Mouse (Mus musculus): ENCODE results near the gene Vps25. TPM values are rescaled to one million over a fixed set of nuclear protein-coding genes. Genes with fewer than 3 reads are reported as not detected.

Gene Vps25
- polyA plus RNA-seq, 1 experiment: 92.6 TPM

DNA sequence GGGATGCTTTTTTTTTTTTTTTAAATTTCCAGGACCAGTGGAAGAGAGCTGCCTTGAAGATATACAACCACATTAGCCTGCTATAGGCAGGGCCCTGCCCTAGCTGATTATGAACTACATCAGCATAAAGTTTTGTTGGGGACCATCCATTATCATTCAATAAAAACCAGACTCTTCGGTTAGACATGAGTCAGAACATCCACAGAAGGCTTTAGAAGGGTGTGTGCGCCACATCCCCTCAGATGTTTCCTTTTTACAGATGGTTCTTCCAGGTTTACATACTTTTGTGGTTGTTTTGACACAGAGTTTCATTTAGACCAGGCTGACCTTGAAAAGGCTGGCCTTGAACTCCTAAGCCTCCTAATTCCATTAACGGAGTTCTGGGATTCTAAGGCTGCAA, 29.2 kb upstream of the Vps25 start:
- no peaks in the 10 kb centered on the region for H3K27me3 ChIP-seq (ENCODE audit: control insufficient read depth, insufficient read depth, low read length)
- no peaks in the 10 kb centered on the region for H3K36me3 ChIP-seq (ENCODE audit: control insufficient read depth, insufficient read depth, low read length)
- H3K4me3 ChIP-seq (ENCODE audit: control insufficient read depth, insufficient read depth, low read length): no peak overlapping the region
- WGBS: 39% methylated on average over 3 of the region's 3 CpGs
- H3K4me1 ChIP-seq (replicated peaks; ENCODE audit: control insufficient read depth, insufficient read depth, low read length): peaks cover 4% of the 10 kb centered on the region
- TF ChIP-seq CTCF (IDR thresholded peaks at IDR 0.05; ENCODE audit: borderline replicate concordance, control insufficient read depth, extremely low read depth, insufficient read depth, low read length, poor library complexity) (no peak), POLR2A (IDR thresholded peaks at IDR 0.05; ENCODE audit: control insufficient read depth, extremely low read depth, insufficient read depth, low read length, poor library complexity) (no peak)
- no peak for DNase-seq
- no peak overlapping the region for H3K27ac ChIP-seq (ENCODE audit: control insufficient read depth, insufficient read depth, low read length)

DNA sequence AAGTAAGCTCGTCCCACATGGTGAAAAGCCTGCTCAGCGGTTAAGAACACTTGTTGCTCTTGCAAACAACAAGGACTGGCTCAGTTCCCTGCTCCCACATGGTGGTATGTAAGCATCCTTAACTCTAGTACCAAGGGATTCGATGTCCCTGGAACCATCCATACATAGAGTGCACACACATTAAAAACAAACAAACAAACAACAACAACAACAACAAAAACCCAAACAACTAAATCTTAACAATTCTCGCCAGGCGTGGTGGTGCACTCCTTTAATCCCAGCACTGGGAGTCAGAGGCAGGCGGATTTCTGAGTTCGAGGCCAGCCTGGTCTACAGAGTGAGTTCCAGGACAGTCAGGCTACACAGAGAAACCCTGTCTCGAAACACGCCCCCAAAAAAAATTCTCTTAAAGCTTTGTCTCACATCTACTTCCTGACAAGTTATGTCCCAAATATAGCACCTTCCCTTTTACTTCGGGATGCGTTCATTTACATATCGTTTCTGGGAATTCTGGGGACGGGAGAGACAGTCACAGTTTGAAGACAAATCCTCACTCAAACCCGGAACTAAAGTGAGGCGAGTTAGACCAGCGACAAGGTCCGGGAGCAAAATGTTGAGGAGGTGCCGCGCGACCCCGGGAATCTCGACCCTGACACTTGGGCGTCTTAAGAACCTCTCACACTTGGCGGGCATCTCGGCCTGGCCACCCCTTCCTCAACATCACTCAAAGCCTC, 28.0 kb upstream of the Vps25 start:
- 21% methylated on average over 25 of the region's 25 CpGs for WGBS
- H3K27ac ChIP-seq (ENCODE audit: control insufficient read depth, insufficient read depth, low read length): no peak overlapping the region
- DNase-seq: no peak
- peak overlapping the region; percentile 64 for H3K4me3 ChIP-seq (ENCODE audit: control insufficient read depth, insufficient read depth, low read length)
- TF ChIP-seq POLR2A (IDR thresholded peaks at IDR 0.05; ENCODE audit: control insufficient read depth, extremely low read depth, insufficient read depth, low read length, poor library complexity) (no peak), CTCF (IDR thresholded peaks at IDR 0.05; ENCODE audit: borderline replicate concordance, control insufficient read depth, extremely low read depth, insufficient read depth, low read length, poor library complexity) (no peak)
- H3K4me1 ChIP-seq (replicated peaks; ENCODE audit: control insufficient read depth, insufficient read depth, low read length): peaks cover 4% of the 10 kb centered on the region
- no peaks in the 10 kb centered on the region for H3K36me3 ChIP-seq (ENCODE audit: control insufficient read depth, insufficient read depth, low read length)
- no peaks in the 10 kb centered on the region for H3K27me3 ChIP-seq (ENCODE audit: control insufficient read depth, insufficient read depth, low read length)

DNA sequence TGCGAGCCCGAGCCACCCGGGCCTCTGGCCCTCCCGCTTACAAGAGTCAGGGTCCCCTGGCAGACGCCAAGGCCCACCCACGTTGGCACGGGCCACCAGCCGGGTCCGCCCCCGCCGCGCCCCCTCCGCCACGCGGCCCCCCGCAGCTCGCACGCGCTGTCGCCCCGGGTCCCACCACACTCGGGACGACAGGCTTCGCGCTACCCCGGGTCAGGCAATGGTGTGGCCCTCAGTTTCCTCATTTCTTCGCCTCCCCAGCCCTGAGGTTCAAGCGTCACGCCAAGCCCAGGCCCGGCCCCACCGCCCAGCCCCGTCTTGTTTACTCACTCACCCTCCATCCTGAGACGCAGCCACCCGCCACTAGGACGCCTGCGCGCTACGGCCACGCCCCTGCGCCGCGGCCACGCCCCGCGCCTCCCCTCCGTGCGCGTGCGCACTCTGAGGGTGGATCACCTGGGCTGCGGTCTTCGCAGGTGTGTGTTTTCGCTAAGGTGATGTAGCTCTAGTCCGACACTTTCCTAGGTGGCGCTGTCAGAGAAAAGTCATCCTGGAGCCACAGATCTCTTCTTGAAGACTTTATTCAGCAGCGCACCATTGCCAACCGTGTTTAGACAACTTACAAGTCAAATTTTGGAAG, 27.3 kb upstream of the Vps25 start, which contains the start of gene Ezh1:
Gene Ezh1 (minus strand): TSS at position 399 of the 637 bp plus-strand sequence.
- H3K27me3 ChIP-seq (ENCODE audit: control insufficient read depth, insufficient read depth, low read length): no peaks in the 10 kb centered on the region
- TF ChIP-seq CTCF (IDR thresholded peaks at IDR 0.05; ENCODE audit: borderline replicate concordance, control insufficient read depth, extremely low read depth, insufficient read depth, low read length, poor library complexity) (peak; percentile 61; the same call in 1 of the 2 replicates), POLR2A (IDR thresholded peaks at IDR 0.05; ENCODE audit: control insufficient read depth, extremely low read depth, insufficient read depth, low read length, poor library complexity) (peak; percentile 59; the same call in 1 of the 2 replicates)
- WGBS: 1% methylated on average over 56 of the region's 56 CpGs

DNA sequence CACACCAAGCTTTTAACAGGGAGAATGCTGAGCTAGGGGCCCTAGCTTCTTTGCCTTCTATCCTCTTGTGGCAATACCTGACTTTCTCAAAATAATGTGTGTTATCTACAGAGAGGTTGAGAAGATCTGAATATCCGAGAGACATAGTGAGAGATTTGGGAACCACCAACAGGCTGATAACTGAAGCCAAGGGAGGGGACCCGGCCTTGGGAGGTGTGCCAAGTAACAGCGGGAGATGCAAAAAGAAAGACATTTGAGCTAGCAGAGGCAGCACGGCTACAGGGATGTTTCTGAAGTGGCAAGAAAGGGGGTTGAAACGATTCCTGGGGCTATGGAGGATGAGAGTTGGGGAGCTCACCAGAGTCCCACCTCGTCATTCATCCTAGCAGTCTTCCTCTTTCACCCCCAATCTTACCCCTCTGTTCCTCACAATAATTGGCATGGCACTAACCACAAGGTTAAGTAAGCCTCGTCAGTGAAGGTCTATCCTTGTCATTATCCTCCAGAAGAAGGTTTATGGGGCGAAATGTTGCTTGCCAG, 24.1 kb upstream of the Vps25 start:
- DNase-seq: no peak
- peaks cover 4% of the 10 kb centered on the region for H3K4me1 ChIP-seq (replicated peaks; ENCODE audit: control insufficient read depth, insufficient read depth, low read length)
- TF ChIP-seq POLR2A (IDR thresholded peaks at IDR 0.05; ENCODE audit: control insufficient read depth, extremely low read depth, insufficient read depth, low read length, poor library complexity) (no peak), CTCF (IDR thresholded peaks at IDR 0.05; ENCODE audit: borderline replicate concordance, control insufficient read depth, extremely low read depth, insufficient read depth, low read length, poor library complexity) (no peak)
- no peak overlapping the region for H3K27ac ChIP-seq (ENCODE audit: control insufficient read depth, insufficient read depth, low read length)
- no peaks in the 10 kb centered on the region for H3K36me3 ChIP-seq (ENCODE audit: control insufficient read depth, insufficient read depth, low read length)
- H3K4me3 ChIP-seq (ENCODE audit: control insufficient read depth, insufficient read depth, low read length): no peak overlapping the region
- no peaks in the 10 kb centered on the region for H3K27me3 ChIP-seq (ENCODE audit: control insufficient read depth, insufficient read depth, low read length)
- 74% methylated on average over 8 of the region's 8 CpGs for WGBS

More for the DNA sequence above, 27.3 kb upstream of the Vps25 start, which contains the start of gene Ezh1:
- no peaks in the 10 kb centered on the region for H3K36me3 ChIP-seq (ENCODE audit: control insufficient read depth, insufficient read depth, low read length)
- H3K27ac ChIP-seq (ENCODE audit: control insufficient read depth, insufficient read depth, low read length): no peak within 1 kb of the TSS
- H3K4me3 ChIP-seq (ENCODE audit: control insufficient read depth, insufficient read depth, low read length): peak within 1 kb of the TSS; percentile 64
- peak; percentile 93 for DNase-seq
- H3K4me1 ChIP-seq (replicated peaks; ENCODE audit: control insufficient read depth, insufficient read depth, low read length): peaks cover 4% of the 10 kb centered on the region

DNA sequence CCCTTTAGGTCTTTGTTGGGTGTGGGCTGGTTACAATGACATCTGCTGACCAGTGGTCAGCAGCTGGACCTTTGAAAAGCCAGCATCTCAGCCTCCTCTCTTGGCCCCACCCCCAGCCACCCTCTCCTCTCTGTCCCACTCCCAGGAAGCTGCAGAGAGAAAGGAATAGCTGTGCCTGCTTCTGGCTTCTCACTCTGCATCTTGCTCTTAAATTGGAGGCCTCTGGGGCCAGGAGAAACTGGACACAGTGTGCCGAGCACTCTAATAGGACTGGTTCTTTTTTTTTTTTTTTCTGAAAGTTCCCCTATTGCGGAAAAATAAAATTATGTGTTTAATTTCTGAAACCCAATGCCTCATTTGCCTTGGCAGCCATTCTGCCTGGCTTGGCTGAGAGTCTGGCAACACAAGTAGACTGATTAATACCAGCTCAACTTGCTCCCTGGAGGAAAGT, 23.4 kb upstream of the Vps25 start:
- Histone ChIP-seq H3K27me3 (ENCODE audit: control insufficient read depth, insufficient read depth, low read length) (no peaks in the 10 kb centered on the region), H3K27ac (ENCODE audit: control insufficient read depth, insufficient read depth, low read length) (no peak overlapping the region), H3K4me3 (ENCODE audit: control insufficient read depth, insufficient read depth, low read length) (no peak overlapping the region), H3K4me1 (replicated peaks; ENCODE audit: control insufficient read depth, insufficient read depth, low read length) (peaks cover 4% of the 10 kb centered on the region), H3K36me3 (ENCODE audit: control insufficient read depth, insufficient read depth, low read length) (no peaks in the 10 kb centered on the region)
- WGBS: 91% methylated on average over 2 of the region's 2 CpGs
- no peak for DNase-seq
- TF ChIP-seq CTCF (IDR thresholded peaks at IDR 0.05; ENCODE audit: borderline replicate concordance, control insufficient read depth, extremely low read depth, insufficient read depth, low read length, poor library complexity) (no peak), POLR2A (IDR thresholded peaks at IDR 0.05; ENCODE audit: control insufficient read depth, extremely low read depth, insufficient read depth, low read length, poor library complexity) (no peak)

DNA sequence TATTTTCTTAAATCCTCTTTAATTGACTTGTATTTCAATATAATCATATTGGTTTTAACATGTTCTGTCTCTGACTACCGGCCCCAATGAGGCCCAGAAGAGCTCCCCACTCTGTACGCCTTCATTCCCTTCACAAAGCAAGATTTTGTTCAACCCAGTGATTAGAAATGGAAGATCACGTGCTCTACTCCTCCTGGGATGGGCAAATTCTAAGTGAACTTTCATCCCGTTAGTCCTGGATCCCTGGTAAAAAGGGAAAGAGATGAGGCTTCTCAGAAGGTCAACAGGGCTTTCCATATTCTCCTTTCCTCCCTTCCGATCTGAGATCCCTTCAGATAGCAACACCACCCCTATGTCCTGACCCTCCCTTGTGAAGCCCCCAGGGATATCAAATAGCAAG, 23.0 kb upstream of the Vps25 start:
- H3K27me3 ChIP-seq (ENCODE audit: control insufficient read depth, insufficient read depth, low read length): no peaks in the 10 kb centered on the region
- no peak overlapping the region for H3K4me3 ChIP-seq (ENCODE audit: control insufficient read depth, insufficient read depth, low read length)
- 92% methylated on average over 5 of the region's 5 CpGs for WGBS

More for the DNA sequence above, 23.0 kb upstream of the Vps25 start:
- DNase-seq: no peak
- no peak overlapping the region for H3K27ac ChIP-seq (ENCODE audit: control insufficient read depth, insufficient read depth, low read length)
- no peaks in the 10 kb centered on the region for H3K36me3 ChIP-seq (ENCODE audit: control insufficient read depth, insufficient read depth, low read length)
- H3K4me1 ChIP-seq (replicated peaks; ENCODE audit: control insufficient read depth, insufficient read depth, low read length): peaks cover under 1% of the 10 kb centered on the region; the same call in 1 of the 2 replicates
- TF ChIP-seq CTCF (IDR thresholded peaks at IDR 0.05; ENCODE audit: borderline replicate concordance, control insufficient read depth, extremely low read depth, insufficient read depth, low read length, poor library complexity) (no peak), POLR2A (IDR thresholded peaks at IDR 0.05; ENCODE audit: control insufficient read depth, extremely low read depth, insufficient read depth, low read length, poor library complexity) (no peak)
